Mouse (Mus musculus): ENCODE data around the gene Prl2c5. TPM values are rescaled to one million over a fixed set of nuclear protein-coding genes. Genes with fewer than 3 reads are reported as not detected.
"Not testable (repeated sequence)": the region's sequence is repeated elsewhere in the genome, so short reads cannot be mapped to it uniquely, and the experiment has no call there.

Prl2c5 gene
- not detected for total RNA-seq (2021)

- intact Hi-C loops (cut with DNase I); DNase-seq: not testable (repeated sequence)
These were observed at the start of gene Prl2c5 for GRCm38 (mm10) chr13:13182415-13182814. Gene Prl2c5, plus strand, starts transcription at chr13:13182715.

GRCm38 (mm10) chr13:13162777-13163485 lies 19.6 kb upstream of the Prl2c5 start:
- intact Hi-C loops (cut with DNase I); DNase-seq: not testable (repeated sequence)

DNA sequence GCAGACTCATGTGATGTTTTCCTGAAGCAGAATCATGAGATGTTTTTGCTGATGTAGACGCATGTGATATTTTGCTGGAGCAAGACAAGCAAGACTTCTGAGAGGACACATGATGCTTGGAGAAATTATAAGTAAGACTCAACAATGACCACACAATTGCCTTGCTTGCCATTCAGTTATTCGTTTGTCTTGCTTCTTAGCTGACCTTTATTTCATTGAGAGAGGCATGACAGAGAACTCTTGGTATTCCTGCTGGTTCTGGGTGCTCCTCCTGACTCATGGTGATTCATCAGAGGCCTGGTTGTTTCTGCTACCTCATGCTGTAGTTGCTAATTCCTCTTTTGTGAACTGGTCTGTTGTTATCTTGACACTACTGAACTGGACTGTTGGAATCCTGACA lies 13.9 kb upstream of the Prl2c5 start:
- intact Hi-C loops (cut with DNase I); DNase-seq: not testable (repeated sequence)

DNA sequence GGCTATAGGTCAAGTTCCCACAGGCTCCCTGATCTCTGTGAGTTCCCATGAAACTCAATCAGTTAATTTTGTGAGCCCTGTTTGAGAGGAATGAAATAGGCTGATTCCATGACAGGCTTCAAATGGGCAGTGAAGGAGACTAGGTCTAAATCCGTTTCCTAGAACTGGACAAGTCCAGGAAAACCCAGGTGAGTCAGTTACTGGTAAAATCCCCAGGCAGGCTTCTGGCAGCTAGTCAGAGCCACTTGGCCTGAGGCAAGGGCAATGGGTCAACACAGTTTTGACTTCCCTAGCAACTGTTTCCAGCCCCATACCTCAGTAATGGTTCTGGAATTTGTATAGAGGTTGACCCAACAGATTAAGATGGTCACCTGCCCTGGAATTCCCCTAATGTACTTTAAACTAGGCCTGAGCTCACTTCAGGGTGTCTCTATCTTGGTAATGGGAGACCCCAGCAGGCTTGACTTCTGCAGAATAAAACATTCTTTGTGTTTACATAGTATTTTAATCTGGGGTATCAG lies 8.8 kb upstream of the Prl2c5 start:
- DNase-seq: not testable (repeated sequence)

DNA sequence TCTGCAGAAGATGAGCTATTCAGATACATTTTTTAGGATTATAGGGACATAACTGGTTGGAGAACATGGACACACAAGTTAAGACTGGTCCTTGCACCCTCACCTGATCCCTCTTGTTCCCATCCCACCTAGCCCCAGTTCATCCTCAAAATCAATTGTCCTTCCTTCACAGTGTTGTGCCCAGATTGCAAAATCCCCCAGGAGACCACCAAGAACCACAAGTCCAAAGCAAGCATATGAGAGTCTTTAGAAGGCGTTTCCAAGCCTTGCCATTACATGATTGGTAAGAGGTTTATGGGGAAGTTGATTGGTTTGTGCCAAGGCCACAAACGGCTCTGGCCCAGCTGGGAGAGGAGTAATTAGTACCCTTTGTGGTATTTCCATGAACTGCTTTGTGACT lies 6.8 kb upstream of the Prl2c5 start:
- DNase-seq; intact Hi-C loops (cut with DNase I): not testable (repeated sequence)

More for the DNA sequence above, 8.8 kb upstream of the Prl2c5 start:
- intact Hi-C loops (cut with DNase I): not testable (repeated sequence)

- DNase-seq; intact Hi-C loops (cut with DNase I): not testable (repeated sequence)
These were observed 28.7 kb downstream of the Prl2c5 start for GRCm38 (mm10) chr13:13211168-13211567.

DNA sequence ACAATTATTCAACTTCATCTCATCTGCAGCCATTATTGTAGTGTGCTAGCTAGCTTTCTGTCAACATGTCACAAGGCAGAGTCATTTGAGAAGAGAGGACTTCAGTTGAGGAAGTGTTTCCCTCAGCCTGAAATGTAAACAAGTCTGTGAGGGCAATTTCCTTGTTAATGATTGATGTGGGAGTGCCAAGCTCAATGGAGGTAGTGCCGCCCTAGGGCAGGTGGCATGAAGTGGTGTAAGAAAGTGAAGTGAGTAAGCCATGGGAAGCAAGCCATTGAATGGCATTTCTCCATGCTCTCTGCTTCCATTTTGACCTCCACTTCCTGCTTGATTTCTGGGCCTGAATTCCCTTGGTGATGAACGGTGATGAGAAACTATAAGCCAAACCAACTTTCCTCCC lies 33.8 kb downstream of the Prl2c5 start:
- intact Hi-C loops (cut with DNase I); DNase-seq: not testable (repeated sequence)

GRCm38 (mm10) chr13:13220231-13220630 lies 37.7 kb downstream of the Prl2c5 start:
- intact Hi-C loops (cut with DNase I); DNase-seq: not testable (repeated sequence)

DNA sequence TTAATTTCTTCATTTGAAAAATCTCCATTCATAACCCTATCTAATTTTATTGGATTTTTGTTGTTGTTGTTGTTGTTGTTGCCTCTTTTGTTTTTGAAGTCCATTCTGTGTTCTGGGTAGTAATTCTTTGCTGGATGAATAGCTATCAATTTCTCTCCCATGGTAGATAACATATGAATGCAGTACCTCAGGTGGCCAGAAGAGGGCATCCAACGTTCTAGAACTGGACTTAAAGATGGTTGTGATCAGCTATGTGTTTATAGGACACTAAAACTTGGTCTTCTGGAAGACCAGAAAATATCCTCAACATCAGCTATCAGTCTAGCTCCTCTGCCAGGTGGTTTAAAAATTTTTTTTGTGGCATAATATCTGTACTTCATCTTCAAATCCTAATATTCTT lies 54.9 kb downstream of the Prl2c5 start:
- DNase-seq: peak; percentile 36 to 63
- intact Hi-C loops (cut with DNase I): not testable (repeated sequence)

Other genes with a start within 250 kb of the Prl2c5 start
- not detected for gene Prl2c2, start 177.3 kb upstream of the Prl2c5 start, total RNA-seq (2021)
- gene Gpr137b, start 211.3 kb downstream of the Prl2c5 start, total RNA-seq (2021): 1 to 10 TPM; 6.1 TPM